Mouse (Mus musculus): Measurements from ENCODE around the gene Gm14391.

GRCm38 (mm10) chr2:175172123-175172522, 34.6 kb downstream of the Gm14391 start:
- TF ChIP-seq CTCF (IDR thresholded peaks at IDR 0.05; ENCODE audit: control insufficient read depth, insufficient read depth, insufficient read length) (no peak), MAX (IDR thresholded peaks at IDR 0.05) (no peak), USF1 (IDR thresholded peaks at IDR 0.05; ENCODE audit: low read depth) (no peak), MYOD1 (IDR thresholded peaks at IDR 0.05; ENCODE audit: control insufficient read depth, insufficient read length, low read depth) (no peak)
